Mouse (Mus musculus) cerebellum, adult 8-10 months (tissue): ENCODE measurements around the gene Lenep.

Source experiments
- DNase-seq: peaks from one replicate; pipeline ENCODE4 v3.0.0; 2022

The Lenep gene

GRCm38 (mm10) chr3:89390699-89391662, 11.6 kb downstream of the Lenep start:
- peak; percentile 53 for DNase-seq

- DNase-seq, result peak; percentile 45
Measured at GRCm38 (mm10) chr3:89390111-89390515, 12.5 kb downstream of the Lenep start.

- DNase-seq, result no peak
Measured at GRCm38 (mm10) chr3:89388901-89389740, 13.5 kb downstream of the Lenep start.

GRCm38 (mm10) chr3:89388134-89388881, 14.3 kb downstream of the Lenep start:
- DNase-seq, result peak; percentile 56

- no peak for DNase-seq
Measured at GRCm38 (mm10) chr3:89387632-89388031, 15.0 kb downstream of the Lenep start.

- DNase-seq, result no peak
Measured at GRCm38 (mm10) chr3:89386438-89387420, 15.9 kb downstream of the Lenep start.

GRCm38 (mm10) chr3:89385451-89385850, 17.1 kb downstream of the Lenep start:
- no peak for DNase-seq

- no peak for DNase-seq
Measured at GRCm38 (mm10) chr3:89384331-89385076, 18.1 kb downstream of the Lenep start.

GRCm38 (mm10) chr3:89383651-89384255, 18.8 kb downstream of the Lenep start:
- DNase-seq, result no peak

- no peak for DNase-seq
Measured at GRCm38 (mm10) chr3:89382950-89383349, 19.6 kb downstream of the Lenep start.

GRCm38 (mm10) chr3:89382033-89382882, 20.3 kb downstream of the Lenep start:
- no peak for DNase-seq

GRCm38 (mm10) chr3:89381233-89381632, 21.4 kb downstream of the Lenep start:
- no peak for DNase-seq

GRCm38 (mm10) chr3:89380711-89381110, 21.9 kb downstream of the Lenep start:
- DNase-seq, result no peak

GRCm38 (mm10) chr3:89380291-89380690, 22.3 kb downstream of the Lenep start:
- DNase-seq, result no peak

- no peak for DNase-seq
Measured at GRCm38 (mm10) chr3:89379388-89380131, 23.0 kb downstream of the Lenep start.

GRCm38 (mm10) chr3:89378394-89379067, 24.1 kb downstream of the Lenep start:
- peak; percentile 62 for DNase-seq

GRCm38 (mm10) chr3:89377831-89378230, 24.8 kb downstream of the Lenep start:
- no peak for DNase-seq
